Mouse (Mus musculus): ENCODE results near the gene Anks1.

DNA sequence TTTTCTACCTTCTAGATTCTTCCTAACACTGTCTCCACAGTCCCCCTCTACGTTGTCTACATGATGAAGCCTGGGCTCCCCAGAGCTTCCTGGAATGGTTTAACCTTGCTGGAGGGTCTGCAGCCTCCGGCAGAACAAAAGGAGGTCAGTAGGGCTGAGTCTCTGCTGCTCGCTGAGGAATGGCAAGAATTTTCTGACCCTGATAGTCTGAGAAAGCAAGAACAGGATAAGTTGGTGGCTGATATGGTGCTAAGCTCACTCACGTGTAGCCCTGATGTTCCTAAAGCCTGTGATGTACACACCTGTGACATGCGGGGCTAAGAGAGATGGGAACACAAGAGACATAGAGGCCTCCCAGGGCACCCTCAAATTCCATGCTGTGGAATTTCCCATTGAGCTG is 178.3 kb downstream of the Anks1 start:
- TF ChIP-seq CTCF (IDR thresholded peaks at IDR 0.05; ENCODE audit: low read depth, low read length) (no peak), GATA1 (IDR thresholded peaks at IDR 0.05; ENCODE audit: borderline replicate concordance, low read length) (no peak), POLR2AphosphoS5 (IDR thresholded peaks at IDR 0.05; ENCODE audit: insufficient replicate concordance, low read depth, low read length) (no peak), GATA2 (IDR thresholded peaks at IDR 0.05; ENCODE audit: borderline replicate concordance, low read depth, low read length) (no peak), TAL1 (conservative IDR thresholded peaks at IDR 0.05; ENCODE audit: low read depth, low read length) (no peak)
